Mouse (Mus musculus) neutrophil, adult 59 days (primary cell): Measurements from ENCODE around the gene Mtcl1. TPM values are rescaled to one million over a fixed set of nuclear protein-coding genes. Genes with fewer than 3 reads are reported as not detected.

Experiments used
- total RNA-seq, 2 experiments: library from RNA; stranded (reverse); gene quantifications; 1 replicate in 1 of 2; 2 replicates in 1 of 2; pipeline ENCODE4 v1.2.4; 2023

Mtcl1 gene
- total RNA-seq, result not detected

DNA sequence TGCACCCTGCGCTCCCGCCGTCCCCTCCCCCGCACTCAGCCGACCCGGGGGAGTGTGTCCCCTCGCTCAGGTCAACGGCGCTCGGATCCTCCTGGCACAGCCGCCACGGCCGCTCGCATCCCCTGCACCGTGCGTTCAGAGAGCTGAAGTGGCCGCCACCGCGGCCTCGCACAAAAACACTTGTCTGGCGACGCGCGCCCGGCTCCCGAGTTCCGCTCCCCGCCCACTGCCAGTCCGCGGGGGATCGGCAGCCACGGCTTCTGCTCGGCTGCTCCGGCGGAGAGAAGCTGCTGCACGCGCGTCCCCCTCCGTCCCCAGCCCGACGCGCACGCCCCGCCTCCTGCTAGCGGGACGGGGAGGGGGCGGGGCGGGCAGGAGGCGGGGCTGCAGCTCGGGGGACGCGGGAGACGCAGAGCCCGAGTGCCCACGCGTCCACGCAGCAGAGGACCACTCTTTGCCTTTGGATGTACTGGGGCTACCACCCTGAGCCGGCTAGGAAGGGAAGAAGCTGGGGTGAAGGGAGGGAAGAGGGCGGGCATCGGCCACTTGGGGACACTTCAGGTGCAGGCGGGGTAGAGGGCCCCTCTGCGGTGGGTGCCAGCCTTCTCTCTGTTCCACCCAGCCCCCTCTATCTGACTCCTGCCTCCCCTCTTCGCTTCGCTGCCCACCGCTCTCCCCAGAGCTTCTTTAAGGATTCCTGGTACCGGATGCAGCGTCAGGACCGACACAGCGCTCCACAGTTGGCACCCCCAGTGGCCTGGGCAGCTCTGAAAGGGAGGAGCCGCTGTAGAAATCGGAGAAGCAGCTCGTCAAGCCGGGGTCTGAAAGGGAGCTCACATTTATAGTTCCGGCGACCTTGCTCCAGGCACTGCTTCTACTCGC, at the start of gene Mtcl1:
Gene Mtcl1, minus strand, starts transcription at position 291 of the 882 bp plus-strand sequence.

Other genes starting within 250 kb of the Mtcl1 start
- gene Rab12, start 70.0 kb upstream of the Mtcl1 start, total RNA-seq, result 10 to 100 TPM; 23.4 to 23.5 TPM
- gene Themis3, start 144.9 kb upstream of the Mtcl1 start, total RNA-seq, result 1 to 10 TPM; 1.1 to 1.4 TPM